Mouse (Mus musculus): ENCODE data around the gene Il22ra2. TPM values are rescaled to one million over a fixed set of nuclear protein-coding genes. Genes with fewer than 3 reads are reported as not detected.
A peak's percentile ranks its signal among the peaks of the same experiment; 100 is the strongest.

Gene Il22ra2
- 0.67 TPM in 1 of 2 replicates, not detected in the other for polyA plus RNA-seq (2012; rRNA removed)

DNA sequence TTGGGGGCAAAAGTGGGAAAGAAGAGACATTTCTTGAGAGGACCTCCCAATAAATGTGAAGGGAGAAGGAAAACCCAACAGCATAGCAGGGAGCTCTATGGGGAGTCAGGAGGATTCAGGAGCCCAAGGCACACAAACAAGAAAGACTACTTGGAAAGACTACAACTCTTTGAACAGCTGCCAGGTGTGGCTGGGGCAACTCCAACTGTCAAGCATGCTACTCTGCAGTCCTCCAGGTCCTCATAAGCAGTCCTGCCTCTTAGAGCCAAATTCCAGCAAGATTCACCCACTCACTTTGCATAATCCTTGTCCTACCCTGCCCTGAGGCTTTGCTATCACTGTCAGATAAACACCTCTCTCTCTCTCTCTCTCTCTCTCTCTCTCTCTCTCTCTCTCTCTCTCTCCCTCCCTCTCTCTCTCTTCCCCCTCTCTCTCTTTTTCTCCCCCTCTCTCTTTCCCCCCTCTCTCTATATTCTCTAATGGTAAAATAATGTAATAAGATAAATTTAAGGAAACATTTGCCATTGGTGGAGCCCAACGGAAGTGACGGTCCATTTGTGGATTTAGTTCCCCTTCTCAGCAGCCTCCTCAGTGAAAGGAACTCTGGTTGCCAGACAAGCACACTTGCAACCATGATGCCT is at the start of gene Il22ra2:
TSS of gene Il22ra2 (plus strand) at position 591 of the 641 bp plus-strand sequence.
- Histone ChIP-seq H3K4me3 (ENCODE audit: insufficient read depth, low read depth, low read length) (no peak within 1 kb of the TSS), H3K36me3 (ENCODE audit: control insufficient read depth, insufficient read depth, low read length) (no peaks in the 10 kb centered on the region), H3K27ac (ENCODE audit: insufficient read depth, low read depth, low read length) (no peak within 1 kb of the TSS), H3K4me1 (ENCODE audit: control insufficient read depth, insufficient read depth, low read length) (no peaks in the 10 kb centered on the region), H3K27me3 (replicated peaks; ENCODE audit: control insufficient read depth, insufficient read depth, low read length) (no peaks in the 10 kb centered on the region)
- 92% methylated on average over 2 of the region's 2 CpGs for WGBS
- no peak for DNase-seq
- TF ChIP-seq POLR2A (IDR thresholded peaks at IDR 0.05; ENCODE audit: low read depth, low read length) = no peak
- no peak for TF ChIP-seq CTCF (conservative IDR thresholded peaks at IDR 0.05; ENCODE audit: insufficient read depth, insufficient read length, low read depth, low read length)

DNA sequence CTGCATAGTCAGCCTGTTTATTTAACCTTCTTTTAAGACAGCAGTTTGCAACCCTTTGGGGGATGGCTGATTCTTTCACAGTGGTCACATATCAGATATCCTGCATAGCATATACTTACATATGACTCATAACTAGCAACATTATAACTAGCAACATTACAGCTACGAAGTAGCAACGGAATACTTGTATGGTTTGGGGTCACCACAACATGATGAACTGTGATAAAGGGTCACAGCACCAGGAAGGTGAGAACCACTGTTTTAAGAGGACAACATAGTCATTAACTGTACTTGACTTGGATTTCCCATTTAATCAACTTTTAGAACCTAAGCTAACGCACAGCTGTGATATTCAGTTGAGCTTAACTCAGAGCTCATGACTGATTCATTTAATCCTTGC is 44.2 kb upstream of the Il22ra2 start:
- TF ChIP-seq CTCF (conservative IDR thresholded peaks at IDR 0.05; ENCODE audit: insufficient read depth, insufficient read length, low read depth, low read length) (no peak), POLR2A (IDR thresholded peaks at IDR 0.05; ENCODE audit: low read depth, low read length) (no peak)
- H3K27me3 ChIP-seq (replicated peaks; ENCODE audit: control insufficient read depth, insufficient read depth, low read length) = no peaks in the 10 kb centered on the region
- no peak overlapping the region for H3K27ac ChIP-seq (ENCODE audit: insufficient read depth, low read depth, low read length)
- DNase-seq = no peak
- no peaks in the 10 kb centered on the region for H3K36me3 ChIP-seq (ENCODE audit: control insufficient read depth, insufficient read depth, low read length)
- no peak overlapping the region for H3K4me3 ChIP-seq (ENCODE audit: insufficient read depth, low read depth, low read length)
- WGBS = 81% methylated on average over 3 of the region's 3 CpGs
- no peaks in the 10 kb centered on the region for H3K4me1 ChIP-seq (ENCODE audit: control insufficient read depth, insufficient read depth, low read length)

DNA sequence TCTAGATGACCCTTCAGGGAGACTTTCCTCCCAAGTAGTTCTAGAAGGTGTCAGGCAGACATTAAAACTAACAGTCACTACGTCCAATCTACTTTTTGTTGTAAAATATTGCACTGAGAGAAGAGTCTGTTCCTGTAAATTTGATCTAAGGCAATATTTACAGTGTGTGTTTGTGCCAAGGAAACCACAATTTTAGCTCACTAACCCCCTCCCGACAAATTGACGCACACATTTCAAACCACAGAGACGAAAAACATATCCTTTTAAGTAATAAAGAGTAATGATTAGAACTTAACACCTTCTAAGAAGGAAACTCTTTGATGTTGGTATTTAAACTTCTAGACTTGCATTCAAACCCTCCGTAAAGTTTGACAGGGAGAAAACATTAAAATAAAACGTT is 43.8 kb upstream of the Il22ra2 start:
- no peak for TF ChIP-seq CTCF (conservative IDR thresholded peaks at IDR 0.05; ENCODE audit: insufficient read depth, insufficient read length, low read depth, low read length)
- no peak for TF ChIP-seq POLR2A (IDR thresholded peaks at IDR 0.05; ENCODE audit: low read depth, low read length)
- Histone ChIP-seq H3K4me3 (ENCODE audit: insufficient read depth, low read depth, low read length) (no peak overlapping the region), H3K4me1 (ENCODE audit: control insufficient read depth, insufficient read depth, low read length) (no peaks in the 10 kb centered on the region), H3K27ac (ENCODE audit: insufficient read depth, low read depth, low read length) (no peak overlapping the region), H3K27me3 (replicated peaks; ENCODE audit: control insufficient read depth, insufficient read depth, low read length) (no peaks in the 10 kb centered on the region), H3K36me3 (ENCODE audit: control insufficient read depth, insufficient read depth, low read length) (no peaks in the 10 kb centered on the region)
- 72% methylated on average over 6 of the region's 6 CpGs for WGBS
- DNase-seq = no peak

DNA sequence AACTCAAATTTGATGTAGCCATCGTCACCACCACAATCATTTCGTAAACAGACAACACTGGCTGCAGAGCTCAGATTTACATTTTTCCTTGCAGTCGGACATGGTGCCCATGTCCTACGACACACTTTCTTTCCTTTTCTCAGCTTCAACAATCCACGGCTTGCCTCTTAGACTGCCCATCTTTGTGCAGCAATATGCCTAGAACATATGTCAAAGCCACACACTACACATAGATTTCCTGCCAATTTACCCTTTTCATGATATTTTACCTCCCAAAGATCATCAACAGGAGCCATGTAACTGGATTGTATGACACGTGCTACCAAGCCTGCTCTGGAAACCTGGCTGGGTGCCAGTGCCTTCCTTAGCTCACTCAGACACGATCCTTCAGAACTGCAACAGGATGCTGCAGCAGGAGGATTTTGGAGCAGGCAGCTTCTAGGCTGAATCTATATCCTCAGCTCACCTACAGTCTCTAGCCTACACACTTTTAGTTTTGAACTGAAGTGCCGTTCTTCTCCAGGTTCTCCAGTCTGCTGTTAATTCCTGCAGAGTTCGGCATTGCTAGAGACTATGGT is 43.3 kb upstream of the Il22ra2 start:
- peak; percentile 28 for DNase-seq
- TF ChIP-seq CTCF (conservative IDR thresholded peaks at IDR 0.05; ENCODE audit: insufficient read depth, insufficient read length, low read depth, low read length) (no peak), POLR2A (IDR thresholded peaks at IDR 0.05; ENCODE audit: low read depth, low read length) (no peak)
- 61% methylated on average over 9 of the region's 9 CpGs for WGBS
- Histone ChIP-seq H3K27me3 (replicated peaks; ENCODE audit: control insufficient read depth, insufficient read depth, low read length) (no peaks in the 10 kb centered on the region), H3K36me3 (ENCODE audit: control insufficient read depth, insufficient read depth, low read length) (no peaks in the 10 kb centered on the region), H3K4me1 (ENCODE audit: control insufficient read depth, insufficient read depth, low read length) (no peaks in the 10 kb centered on the region; the same call in 1 of the 2 replicates), H3K27ac (ENCODE audit: insufficient read depth, low read depth, low read length) (no peak overlapping the region), H3K4me3 (ENCODE audit: insufficient read depth, low read depth, low read length) (no peak overlapping the region)

DNA sequence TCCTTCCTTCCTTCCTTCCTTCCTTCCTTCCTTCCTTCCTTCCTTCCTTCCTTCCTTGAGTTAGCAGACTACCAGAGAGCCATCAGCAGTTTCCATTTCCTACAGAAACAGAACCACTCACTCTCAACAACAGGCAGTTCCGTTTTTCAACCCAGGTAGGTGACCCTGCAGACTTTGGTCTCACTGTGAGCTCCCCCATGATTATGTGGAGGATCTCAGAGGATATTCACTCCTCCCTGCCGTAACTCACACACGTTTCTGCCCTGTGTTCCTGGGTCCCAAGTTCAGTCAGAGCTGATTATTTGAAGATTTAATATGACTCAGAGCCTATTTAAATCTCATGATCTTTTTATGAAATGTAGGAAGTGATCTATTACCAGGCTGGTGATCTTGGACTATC is 41.1 kb upstream of the Il22ra2 start:
- Histone ChIP-seq H3K4me3 (ENCODE audit: insufficient read depth, low read depth, low read length) (no peak overlapping the region), H3K27ac (ENCODE audit: insufficient read depth, low read depth, low read length) (no peak overlapping the region), H3K27me3 (replicated peaks; ENCODE audit: control insufficient read depth, insufficient read depth, low read length) (no peaks in the 10 kb centered on the region), H3K4me1 (ENCODE audit: control insufficient read depth, insufficient read depth, low read length) (peaks cover 3% of the 10 kb centered on the region; the same call in 1 of the 2 replicates), H3K36me3 (ENCODE audit: control insufficient read depth, insufficient read depth, low read length) (no peaks in the 10 kb centered on the region)
- no peak for DNase-seq
- WGBS = 54% methylated on average over 3 of the region's 3 CpGs
- TF ChIP-seq CTCF (conservative IDR thresholded peaks at IDR 0.05; ENCODE audit: insufficient read depth, insufficient read length, low read depth, low read length) (no peak), POLR2A (IDR thresholded peaks at IDR 0.05; ENCODE audit: low read depth, low read length) (no peak)

DNA sequence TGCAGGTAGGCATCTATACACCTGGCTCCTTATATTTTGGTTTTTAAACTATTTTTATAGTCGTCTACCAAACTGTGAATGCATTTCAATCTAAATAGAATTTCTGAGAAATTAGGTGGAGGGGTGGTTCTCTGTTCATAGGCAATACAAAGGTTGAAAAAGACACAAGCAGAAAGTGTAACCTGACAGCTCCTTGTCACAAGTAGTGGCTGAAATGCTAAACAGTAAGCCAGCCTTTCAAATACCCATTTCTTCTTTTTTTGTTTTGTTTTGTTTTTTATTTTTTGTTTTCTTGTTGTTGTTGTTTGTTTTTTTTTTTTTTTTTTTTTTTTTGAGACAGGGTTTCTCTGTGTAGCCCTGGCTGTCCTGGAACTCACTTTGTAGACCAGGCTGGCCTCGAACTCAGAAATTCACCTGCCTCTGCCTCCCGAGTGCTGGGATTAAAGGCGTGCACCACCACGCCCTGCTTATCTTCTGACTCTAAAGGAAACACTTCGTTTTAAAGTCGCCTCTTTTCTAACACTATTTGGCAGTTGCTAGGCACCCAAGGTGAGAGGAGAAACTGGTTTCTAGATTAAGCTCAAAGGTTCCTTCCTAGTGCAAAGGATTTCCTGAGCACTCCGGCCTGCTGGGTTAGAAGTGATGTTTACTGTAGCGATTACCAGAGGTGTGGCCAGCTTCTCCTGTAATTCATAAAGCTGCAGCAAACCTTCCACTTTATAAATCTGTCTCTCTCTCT is 39.8 kb upstream of the Il22ra2 start:
- DNase-seq = no peak
- no peak overlapping the region for H3K4me3 ChIP-seq (ENCODE audit: insufficient read depth, low read depth, low read length)
- H3K27ac ChIP-seq (ENCODE audit: insufficient read depth, low read depth, low read length) = no peak overlapping the region
- TF ChIP-seq POLR2A (IDR thresholded peaks at IDR 0.05; ENCODE audit: low read depth, low read length) (no peak), CTCF (conservative IDR thresholded peaks at IDR 0.05; ENCODE audit: insufficient read depth, insufficient read length, low read depth, low read length) (no peak)
- 56% methylated on average over 9 of the region's 9 CpGs for WGBS
- peaks cover 3% of the 10 kb centered on the region; the same call in 1 of the 2 replicates for H3K4me1 ChIP-seq (ENCODE audit: control insufficient read depth, insufficient read depth, low read length)
- no peaks in the 10 kb centered on the region for H3K27me3 ChIP-seq (replicated peaks; ENCODE audit: control insufficient read depth, insufficient read depth, low read length)
- no peaks in the 10 kb centered on the region for H3K36me3 ChIP-seq (ENCODE audit: control insufficient read depth, insufficient read depth, low read length)

Measured in kidney, adult 2 months (tissue).